13 mouse cellular contexts compared by ENCODE assay signal in the genomic region with DNA sequence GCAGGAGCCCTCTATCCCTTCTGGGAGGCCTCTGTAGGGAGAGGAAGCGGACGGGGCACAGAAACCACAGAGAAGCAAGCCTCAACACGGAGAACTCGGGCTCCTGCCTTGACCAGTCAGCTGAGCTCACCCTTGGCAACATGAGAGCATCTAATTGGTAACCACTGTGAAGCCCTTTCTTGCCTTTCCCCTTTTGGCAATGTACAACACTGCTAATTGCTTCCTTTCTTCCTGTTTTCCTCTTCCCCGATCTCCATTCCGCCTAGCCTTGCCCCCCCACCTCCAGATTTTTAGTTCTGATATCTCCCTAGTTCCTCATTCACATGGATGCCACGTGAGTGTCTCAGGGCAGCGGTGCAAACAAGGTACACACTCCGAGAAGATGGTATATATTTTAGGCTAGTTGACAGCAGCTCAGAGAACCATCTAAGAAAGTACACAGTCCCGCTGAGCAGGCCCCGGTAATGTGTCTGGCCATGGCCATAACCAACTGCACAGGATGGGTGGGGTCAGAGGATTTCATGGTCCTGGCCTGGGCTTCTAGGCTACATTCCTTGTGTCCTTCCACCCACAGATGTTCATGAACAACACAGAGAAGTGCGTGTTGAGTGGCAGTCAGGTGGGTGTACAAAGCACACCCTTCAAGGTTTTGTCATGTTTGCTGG.
DNase-seq lines count a peak whose midpoint lies in the region; ATAC-seq lines count a peak whose summit lies in the region.
"Had no signal": no experiment of that assay in that cellular context is flagged by ENCODE, and none has a peak within 500 bp of the region (broad histone marks: within the 10 kb centered on the region; RNA-seq: fewer than 3 reads in every experiment).

No protein-coding gene starts in this region.

- H3K9me3 ChIP-seq in intestine, embryonic 14.5 days (ENCODE audit: control insufficient read depth, low read length), result no peaks in the 10 kb centered on the region
- H3K9me3 ChIP-seq in intestine, embryonic 15.5 days, result no peaks in the 10 kb centered on the region
- H3K9me3 ChIP-seq in forebrain, embryonic 16.5 days (ENCODE audit: control insufficient read depth, low read length), result no peaks in the 10 kb centered on the region
- H3K9me3 ChIP-seq: heart, embryonic 12.5 days; limb, embryonic 13.5 days had no signal

- H3K36me3 ChIP-seq in intestine, embryonic 14.5 days (ENCODE audit: control insufficient read depth, insufficient read depth, low read length), result no peaks in the 10 kb centered on the region
- no peaks in the 10 kb centered on the region for H3K36me3 ChIP-seq in intestine, embryonic 15.5 days
- no peaks in the 10 kb centered on the region for H3K36me3 ChIP-seq in forebrain, embryonic 16.5 days (ENCODE audit: control insufficient read depth, insufficient read depth)
- H3K36me3 ChIP-seq: heart, embryonic 12.5 days; limb, embryonic 13.5 days had no signal

- no peak overlapping the region for H3K4me3 ChIP-seq in intestine, embryonic 14.5 days (ENCODE audit: low read depth, low read length)
- H3K4me3 ChIP-seq in intestine, embryonic 15.5 days (replicated peaks), result no peak overlapping the region
- H3K4me3 ChIP-seq in forebrain, embryonic 16.5 days (replicated peaks; ENCODE audit: low read length), result no peak overlapping the region
- H3K4me3 ChIP-seq: erythroblast, embryonic 14.5 days; heart, embryonic 12.5 days; limb, embryonic 13.5 days had no signal

- DNase-seq in intestine, embryonic 14.5 days (ENCODE audit: low spot score), result peak; percentile 37
- peak; percentile 15 to 19 for DNase-seq in urinary bladder, adult 18-20 months (ENCODE audit: low spot score in 2 of 2)
- no peak for DNase-seq in urinary bladder, postnatal 10 days (ENCODE audit: low spot score)
- DNase-seq in yolk sac, embryonic 10.5 days (ENCODE audit: low spot score), result no peak
- no peak for DNase-seq in cerebellum, postnatal 4 days (ENCODE audit: low spot score in 2 of 2)
- DNase-seq: cerebellum, postnatal 10 days had no signal

- H3K27ac ChIP-seq in intestine, embryonic 14.5 days (ENCODE audit: low read depth), result no peak overlapping the region
- H3K27ac ChIP-seq in intestine, embryonic 15.5 days, result no peak overlapping the region
- no peak overlapping the region for H3K27ac ChIP-seq in forebrain, embryonic 16.5 days (ENCODE audit: low read length)

- WGBS in intestine, embryonic 14.5 days, result 71% methylated on average over 12 of the region's 12 CpGs
- WGBS in intestine, embryonic 15.5 days, result 75% methylated on average over 12 of the region's 12 CpGs
- whole genome bisulfite sequencing in forebrain, embryonic 16.5 days, result 56% methylated on average over 12 of the region's 12 CpGs

- no peaks in the 10 kb centered on the region for H3K4me1 ChIP-seq in intestine, embryonic 14.5 days (replicated peaks; ENCODE audit: control insufficient read depth, insufficient read depth, low read length)
- H3K4me1 ChIP-seq in intestine, embryonic 15.5 days (replicated peaks), result no peaks in the 10 kb centered on the region
- H3K4me1 ChIP-seq in forebrain, embryonic 16.5 days (replicated peaks; ENCODE audit: control insufficient read depth, insufficient read depth, low read length), result peaks cover 4% of the 10 kb centered on the region; the same call in 1 of the 2 replicates

- H3K9ac ChIP-seq in intestine, embryonic 14.5 days (ENCODE audit: low read length), result no peak overlapping the region; the same call in 1 of the 2 replicates
- H3K9ac ChIP-seq in intestine, embryonic 15.5 days, result no peak overlapping the region
- H3K9ac ChIP-seq in forebrain, embryonic 16.5 days (replicated peaks; ENCODE audit: low read depth, low read length), result no peak overlapping the region
- H3K9ac ChIP-seq: heart, embryonic 12.5 days; limb, embryonic 13.5 days had no signal

- H3K4me2 ChIP-seq in intestine, embryonic 14.5 days (ENCODE audit: low read length), result no peak overlapping the region
- no peak overlapping the region for H3K4me2 ChIP-seq in intestine, embryonic 15.5 days (replicated peaks)
- H3K4me2 ChIP-seq in forebrain, embryonic 16.5 days (ENCODE audit: low read length), result no peak overlapping the region
- H3K4me2 ChIP-seq: heart, embryonic 12.5 days; limb, embryonic 13.5 days had no signal

- H3K27me3 ChIP-seq in intestine, embryonic 14.5 days (replicated peaks; ENCODE audit: control insufficient read depth, insufficient read depth, low read length), result no peaks in the 10 kb centered on the region
- no peaks in the 10 kb centered on the region for H3K27me3 ChIP-seq in intestine, embryonic 15.5 days (replicated peaks)
- H3K27me3 ChIP-seq in forebrain, embryonic 16.5 days (replicated peaks; ENCODE audit: control insufficient read depth, insufficient read depth, low read length), result no peaks in the 10 kb centered on the region
- H3K27me3 ChIP-seq: heart, embryonic 12.5 days; limb, embryonic 13.5 days had no signal

- ATAC-seq in intestine, embryonic 14.5 days (replicated peaks; ENCODE audit: low FRiP score, low TSS enrichment, low read depth), result no peak
- no peak for ATAC-seq in intestine, embryonic 15.5 days
- peak; percentile 81 for ATAC-seq in forebrain, embryonic 16.5 days
- ATAC-seq: intestine, embryonic 16.5 days; lung, postnatal 0 days had no signal

Comparison
In these comparisons a context has a peak if more than half of its experiments do, and no peak if none do; other contexts are left out.
1. DNase-seq: peak in intestine, embryonic 14.5 days (single experiment) and urinary bladder, adult 18-20 months (2 of 2); none in urinary bladder, postnatal 10 days (single experiment), yolk sac, embryonic 10.5 days (single experiment) and cerebellum, postnatal 4 days (0 of 2).